Mouse (Mus musculus) cerebellum, postnatal 14 days (tissue): ENCODE results near the gene Eri3.

Experiments used
- DNase-seq, 2 experiments: peaks; one replicate each; pipeline ENCODE4 v3.0.0; 2021; ENCODE audit warnings: mixed read lengths in 2 of 2

Eri3 gene

GRCm38 (mm10) chr4:117664411-117665137 lies 114.4 kb downstream of the Eri3 start:
- no peak for DNase-seq

GRCm38 (mm10) chr4:117665531-117665930 lies 115.4 kb downstream of the Eri3 start:
- peak; percentile 88 for DNase-seq

- DNase-seq: no peak
These were observed 115.9 kb downstream of the Eri3 start for GRCm38 (mm10) chr4:117666054-117666453.

GRCm38 (mm10) chr4:117669874-117670273 lies 119.7 kb downstream of the Eri3 start:
- peak; percentile 50 to 52 for DNase-seq

- DNase-seq: no peak
These were observed 121.9 kb downstream of the Eri3 start for GRCm38 (mm10) chr4:117672042-117672441.

- DNase-seq: peak in 1 of 2 experiments; percentile 1
These were observed 123.7 kb downstream of the Eri3 start for GRCm38 (mm10) chr4:117673901-117674300.

- DNase-seq: peak; percentile 92 to 96
These were observed 126.7 kb downstream of the Eri3 start for GRCm38 (mm10) chr4:117676903-117677302.

GRCm38 (mm10) chr4:117680963-117681362 lies 130.8 kb downstream of the Eri3 start:
- DNase-seq: no peak

GRCm38 (mm10) chr4:117681931-117682461 lies 131.8 kb downstream of the Eri3 start, which contains the start of gene Dmap1:
TSS of gene Dmap1 (minus strand) at chr4:117682273.
- peak; percentile 89 to 92 for DNase-seq

GRCm38 (mm10) chr4:117682463-117682862 lies 132.3 kb downstream of the Eri3 start:
- no peak for DNase-seq

GRCm38 (mm10) chr4:117683048-117683768 lies 133.0 kb downstream of the Eri3 start:
- DNase-seq: no peak

GRCm38 (mm10) chr4:117686354-117686753 lies 136.2 kb downstream of the Eri3 start:
- no peak for DNase-seq

- peak; percentile 73 to 77 for DNase-seq
These were observed 155.2 kb downstream of the Eri3 start for GRCm38 (mm10) chr4:117705361-117705760.

GRCm38 (mm10) chr4:117708780-117709550 lies 158.8 kb downstream of the Eri3 start:
- DNase-seq: no peak

- no peak for DNase-seq
These were observed 162.1 kb downstream of the Eri3 start for GRCm38 (mm10) chr4:117712314-117712713.

- DNase-seq: no peak
These were observed 163.3 kb downstream of the Eri3 start for GRCm38 (mm10) chr4:117713303-117714098.
